Mouse (Mus musculus): ENCODE results near the gene Cdh23. TPM values are rescaled to one million over a fixed set of nuclear protein-coding genes. Genes with fewer than 3 reads are reported as not detected.
A peak's percentile ranks its signal among the peaks of the same experiment; 100 is the strongest.

Cdh23 gene
- total RNA-seq, 2 experiments from 2014 or later, result 0.29 to 0.36 TPM

DNA sequence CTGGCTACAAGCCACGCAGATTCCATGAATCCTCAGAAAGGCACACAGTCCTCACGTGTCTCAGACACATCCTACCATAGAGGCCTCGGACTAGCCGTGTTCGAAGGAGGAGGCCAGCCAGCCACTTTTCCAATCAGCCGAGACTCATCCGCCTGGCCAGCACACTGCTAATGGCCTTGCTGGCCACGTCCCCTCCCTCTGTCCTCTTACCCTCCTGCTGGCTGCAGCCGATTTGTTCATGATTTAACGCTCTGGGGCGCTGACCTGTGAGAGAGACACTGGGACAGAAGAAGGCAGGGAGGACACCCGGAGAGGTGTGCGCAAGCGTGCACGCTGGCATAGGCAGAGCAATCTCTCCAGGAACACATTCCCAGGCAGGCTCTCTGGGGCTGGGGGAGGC is 115.6 kb downstream of the Cdh23 start:
- ATAC-seq (ENCODE audit: poor library complexity, severe bottlenecking), result no peak

DNA sequence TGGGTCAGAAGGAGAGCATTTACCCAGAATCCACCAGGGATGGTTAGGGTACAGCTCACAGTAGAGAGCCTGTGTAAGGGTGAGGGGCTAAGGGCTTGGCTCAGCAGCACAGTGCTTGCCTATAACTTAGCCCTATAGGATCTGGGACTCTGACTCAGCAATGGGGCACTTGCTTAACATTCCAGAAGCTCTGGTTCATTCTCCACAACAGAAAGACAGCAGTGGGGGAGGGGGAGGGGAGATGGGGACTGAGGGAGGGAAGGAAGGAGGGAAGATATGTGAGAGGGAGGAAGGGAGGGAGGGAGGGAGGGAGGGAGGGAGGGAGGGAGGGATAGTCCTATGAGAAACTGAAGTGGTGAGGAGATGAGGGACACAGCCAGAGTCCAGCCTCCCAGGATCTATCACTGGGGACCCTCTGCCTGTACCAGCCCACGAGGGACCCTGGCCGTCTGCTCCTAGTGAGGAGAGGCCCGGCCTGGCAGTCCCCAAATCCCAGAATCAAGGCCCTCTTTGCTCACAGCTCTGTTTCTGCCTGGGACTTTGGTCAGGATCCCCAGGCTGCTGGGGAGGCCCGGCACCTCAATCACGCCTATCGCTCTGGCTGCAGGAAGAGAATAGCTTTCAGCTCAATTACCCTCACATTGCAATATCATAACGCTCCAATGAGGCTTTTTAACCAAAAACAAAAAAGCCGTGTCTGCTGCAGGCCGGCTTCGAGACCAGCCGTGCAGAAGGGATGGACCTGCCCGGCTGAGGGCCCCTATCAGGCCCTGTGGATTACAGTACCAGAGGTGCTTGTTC is 117.4 kb downstream of the Cdh23 start:
- no peak for ATAC-seq (ENCODE audit: poor library complexity, severe bottlenecking)

- ATAC-seq (ENCODE audit: poor library complexity, severe bottlenecking), result no peak
Measured at GRCm38 (mm10) chr10:60577920-60578737, 118.2 kb downstream of the Cdh23 start.

DNA sequence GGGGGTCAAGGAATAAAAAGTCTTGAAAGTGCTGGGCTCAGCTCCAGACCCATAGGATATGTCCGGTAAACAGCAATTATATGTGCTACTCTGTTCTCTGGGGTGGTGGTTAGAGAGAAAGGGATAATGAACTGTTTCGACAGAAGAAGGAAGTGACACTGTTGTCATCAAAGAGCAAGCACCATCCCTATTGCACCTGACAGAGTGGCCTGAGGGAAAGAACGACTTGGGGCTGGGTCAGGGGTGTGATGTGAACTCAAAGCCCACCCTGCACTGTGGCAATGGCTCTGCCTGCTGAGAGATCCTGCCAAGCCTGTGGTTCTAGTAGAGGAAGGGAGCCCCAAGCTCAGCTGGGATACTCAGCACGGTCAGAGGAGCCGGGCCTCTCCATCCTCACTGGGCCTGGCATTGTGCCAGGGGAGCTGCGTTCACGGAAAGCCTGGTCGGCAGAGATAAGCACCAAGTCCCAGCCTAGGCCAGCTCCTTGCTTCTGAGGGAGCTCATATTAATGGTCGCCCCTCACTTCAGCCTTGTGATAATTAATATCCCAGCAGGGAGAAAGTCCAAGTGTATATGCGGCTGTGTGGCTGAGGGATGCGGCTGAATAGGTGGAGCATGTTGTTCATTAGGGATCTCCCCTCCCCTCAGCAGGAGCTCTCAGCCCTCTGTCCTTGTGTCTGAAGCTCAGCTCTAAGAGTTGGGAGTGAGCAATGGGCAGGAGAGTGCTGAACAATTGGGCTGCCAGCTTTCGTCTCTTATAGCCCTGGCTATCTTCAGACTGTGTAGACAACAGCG is 119.0 kb downstream of the Cdh23 start:
- ATAC-seq (ENCODE audit: poor library complexity, severe bottlenecking), result peak; percentile 35

DNA sequence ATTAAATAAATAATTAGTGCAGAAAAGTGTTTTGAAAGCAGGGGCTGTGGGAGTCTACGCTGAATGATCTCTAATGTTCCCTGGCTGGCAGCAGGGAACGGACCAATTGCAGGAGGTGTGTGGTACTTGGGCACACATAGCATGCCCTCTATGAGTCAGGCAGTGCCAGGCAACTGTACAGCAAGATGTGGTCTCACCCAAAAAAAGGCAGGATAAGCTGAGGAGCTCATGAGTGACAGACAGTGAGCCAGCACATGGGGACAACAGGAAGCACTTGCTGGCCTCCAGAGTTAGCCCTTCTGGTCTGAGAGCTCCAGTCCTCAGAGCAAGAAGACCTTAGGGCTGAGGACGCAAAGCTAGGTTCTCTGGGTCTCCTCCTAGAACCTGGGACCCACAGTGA is 121.4 kb downstream of the Cdh23 start:
- no peak for ATAC-seq (ENCODE audit: poor library complexity, severe bottlenecking)

DNA sequence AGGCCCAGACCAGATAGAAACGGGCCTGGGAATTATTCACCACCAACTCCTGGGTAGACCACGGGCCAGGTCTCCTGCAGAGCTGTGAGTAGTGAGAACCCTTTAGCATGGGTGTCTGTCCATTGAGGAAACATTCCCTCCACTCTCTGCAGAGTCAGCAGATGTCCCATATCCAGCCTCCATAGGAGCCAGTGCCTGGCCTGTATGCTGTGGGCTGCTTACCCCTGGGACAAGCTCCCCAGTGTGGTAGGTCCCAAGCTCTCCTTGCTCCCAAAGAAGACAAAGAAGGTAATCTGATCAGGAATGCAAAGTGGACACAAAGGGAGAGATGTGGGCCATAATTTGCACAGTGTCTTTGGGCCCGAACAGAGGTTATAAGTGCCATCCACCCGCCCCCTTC is 124.8 kb downstream of the Cdh23 start:
- ATAC-seq (ENCODE audit: poor library complexity, severe bottlenecking), result no peak

GRCm38 (mm10) chr10:60566369-60567037 is 129.8 kb downstream of the Cdh23 start:
- peak; percentile 85 for ATAC-seq (ENCODE audit: poor library complexity, severe bottlenecking)

DNA sequence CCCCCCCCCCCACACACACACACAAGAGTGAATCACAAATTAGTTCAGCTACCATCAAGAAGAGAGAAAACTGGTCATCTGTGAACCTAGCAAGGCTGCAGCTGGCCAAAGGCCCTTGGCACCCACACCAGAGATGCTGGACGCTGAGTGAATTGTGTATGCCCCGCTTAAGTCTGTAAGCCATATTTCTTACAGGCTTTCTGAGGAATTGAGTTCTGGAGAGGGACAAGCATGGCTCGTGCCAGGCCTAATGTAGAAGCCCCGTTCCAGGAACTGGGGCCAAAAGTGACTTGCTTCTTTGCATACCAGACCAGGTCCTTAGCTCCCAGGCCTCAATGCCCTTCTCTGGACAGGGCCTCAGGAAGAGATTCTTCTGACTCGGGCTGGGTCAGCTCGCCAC is 132.2 kb downstream of the Cdh23 start:
- ATAC-seq (ENCODE audit: poor library complexity, severe bottlenecking), result no peak

GRCm38 (mm10) chr10:60562946-60563345 is 133.3 kb downstream of the Cdh23 start:
- ATAC-seq (ENCODE audit: poor library complexity, severe bottlenecking), result no peak

- ATAC-seq (ENCODE audit: poor library complexity, severe bottlenecking), result no peak
Measured at GRCm38 (mm10) chr10:60558491-60558927, 137.8 kb downstream of the Cdh23 start.

- ATAC-seq (ENCODE audit: poor library complexity, severe bottlenecking), result no peak
Measured at GRCm38 (mm10) chr10:60552951-60553635, 143.2 kb downstream of the Cdh23 start.

- ATAC-seq (ENCODE audit: poor library complexity, severe bottlenecking), result no peak
Measured at GRCm38 (mm10) chr10:60539164-60539914, 157.0 kb downstream of the Cdh23 start.

GRCm38 (mm10) chr10:60536098-60536811 is 160.0 kb downstream of the Cdh23 start:
- peak; percentile 45; the same call in 1 of the 2 replicates for ATAC-seq (ENCODE audit: poor library complexity, severe bottlenecking)

GRCm38 (mm10) chr10:60532502-60532901 is 163.8 kb downstream of the Cdh23 start:
- no peak for ATAC-seq (ENCODE audit: poor library complexity, severe bottlenecking)

DNA sequence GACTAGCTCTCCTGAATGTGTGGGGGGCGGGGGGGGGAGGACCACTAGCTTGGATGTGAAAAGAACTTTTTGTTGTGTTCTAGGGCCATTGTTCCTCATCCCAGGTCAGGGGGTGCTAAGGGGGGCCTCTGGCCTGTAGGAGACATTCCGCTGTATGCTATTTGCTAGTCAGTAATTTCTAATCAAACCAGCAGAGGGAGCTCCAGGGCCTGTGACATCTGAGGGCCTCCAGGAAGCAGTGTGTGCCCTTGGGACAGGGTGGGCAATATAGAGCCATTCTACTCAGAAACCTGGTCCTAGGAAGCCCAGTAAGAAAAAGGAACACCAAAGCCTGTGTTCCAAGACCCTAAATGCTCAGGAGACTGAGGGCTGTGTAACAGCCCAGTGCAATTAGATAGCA is 164.9 kb downstream of the Cdh23 start:
- ATAC-seq (ENCODE audit: poor library complexity, severe bottlenecking), result peak; percentile 80

- no peak for ATAC-seq (ENCODE audit: poor library complexity, severe bottlenecking)
Measured at GRCm38 (mm10) chr10:60530633-60531032, 165.7 kb downstream of the Cdh23 start.

GRCm38 (mm10) chr10:60527949-60528348 is 168.3 kb downstream of the Cdh23 start:
- ATAC-seq (ENCODE audit: poor library complexity, severe bottlenecking), result no peak

DNA sequence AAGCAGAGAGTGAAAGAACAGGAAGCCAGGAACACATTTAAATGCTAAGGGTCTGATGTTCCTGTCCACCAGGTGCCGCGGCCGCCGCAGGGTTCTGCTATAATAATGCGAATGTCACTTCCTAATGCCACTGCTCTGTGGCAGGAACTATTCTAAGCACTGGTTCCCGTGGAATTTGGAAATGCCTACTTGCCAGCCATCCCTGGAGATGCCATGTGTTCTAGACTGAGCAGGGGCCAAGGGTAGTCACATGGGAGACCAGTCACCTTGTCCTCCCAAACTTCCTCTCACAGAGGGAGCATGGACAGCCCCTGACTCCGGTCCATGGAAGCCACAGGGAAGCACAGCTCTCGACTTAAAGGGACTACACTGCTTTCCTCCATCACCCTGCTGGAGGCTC is 171.2 kb downstream of the Cdh23 start:
- no peak for ATAC-seq (ENCODE audit: poor library complexity, severe bottlenecking)

DNA sequence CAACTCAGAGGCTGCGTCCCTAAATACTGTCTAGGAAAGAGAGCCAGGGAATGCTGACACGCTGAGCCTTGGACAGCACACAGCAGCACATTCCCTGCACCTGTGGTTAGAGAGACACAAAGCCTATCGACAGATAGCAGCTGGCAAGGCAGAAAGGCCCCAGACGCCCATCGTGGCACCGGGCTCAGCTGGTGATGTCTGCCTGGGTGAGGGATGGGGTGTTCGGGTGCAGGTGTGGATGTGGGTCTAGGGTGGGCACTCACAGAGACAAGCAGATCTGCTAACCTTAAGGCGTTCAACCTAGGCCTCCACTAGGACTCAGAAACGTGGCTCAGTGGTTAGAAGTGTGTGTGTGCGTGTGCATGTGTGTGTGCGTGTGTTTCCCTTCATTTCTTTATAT is 180.0 kb downstream of the Cdh23 start:
- no peak for ATAC-seq (ENCODE audit: poor library complexity, severe bottlenecking)

Data from megakaryocyte, adult 5-6 weeks (primary cell).